Mouse (Mus musculus) heart, adult 2 months (tissue): ENCODE measurements around the gene St3gal5.

Experiments
- CTCF ChIP-seq: fragments of 200-600 bp; IDR thresholded peaks from 2 replicates; pipeline ENCODE4 v1.8.1; 2022; ENCODE audit warnings: antibody characterized with exemption, mild to moderate bottlenecking, moderate library complexity
- EP300 ChIP-seq: fragments of 200-500 bp; IDR thresholded peaks from 2 replicates; pipeline ENCODE4 v1.6.1; 2011; ENCODE audit warnings: low read depth, low read length, control low read depth; ENCODE audit not compliant: insufficient read depth

DNA sequence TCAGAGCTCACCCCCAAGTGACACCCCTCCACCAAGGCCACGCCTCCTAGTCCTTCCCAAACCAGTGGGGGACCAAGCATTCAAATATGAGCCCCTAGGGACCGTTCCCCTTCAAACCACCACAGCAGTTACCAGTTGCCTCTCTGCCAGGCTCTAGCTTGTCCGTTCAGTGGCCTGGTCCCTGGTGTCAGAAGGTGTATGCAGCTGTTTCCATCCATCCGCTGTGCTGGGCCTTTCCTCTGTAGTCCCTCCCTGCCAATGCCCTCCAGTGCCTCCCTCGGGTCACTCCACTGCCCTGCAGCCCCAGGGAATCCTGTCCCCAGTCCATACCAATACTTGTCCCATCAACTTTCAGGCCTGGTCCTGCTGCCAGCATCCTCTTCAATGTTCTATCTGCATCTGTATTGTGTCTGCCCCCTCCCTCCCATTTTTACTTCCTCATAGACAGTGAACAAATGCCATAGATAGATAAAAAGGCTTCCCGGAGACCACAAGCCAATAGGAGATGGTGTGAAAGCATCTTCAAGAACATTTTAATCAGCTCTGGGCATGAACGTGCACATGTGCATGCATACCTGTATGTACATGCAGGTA lies 57.6 kb downstream of the St3gal5 start:
- no peak for TF ChIP-seq EP300
- no peak for TF ChIP-seq CTCF
